Mouse (Mus musculus) left cerebral cortex, postnatal 25 days (tissue): ENCODE data around the gene Exoc2. TPM values are rescaled to one million over a fixed set of nuclear protein-coding genes. Genes with fewer than 3 reads are reported as not detected.
A peak's percentile ranks its signal among the peaks of the same experiment; 100 is the strongest.

Experiments used
- DNase-seq, 2 experiments: peaks; one replicate each; pipeline ENCODE4 v3.0.0; 2022; ENCODE audit warnings: low spot score in 2 of 2, mixed read lengths in 1 of 2
- intact Hi-C: fragments of 180-260 bp; cut with DNase I; formaldehyde crosslinking; loops from one replicate; pipeline ENCODE4 v1.15.1; 2025
- total RNA-seq, 2 experiments: library from RNA; stranded (reverse); gene quantifications; 2 replicates each; pipeline ENCODE4 v1.2.3; 2021

Exoc2 gene
- total RNA-seq, 2 experiments from 2014 or later = 39.5 to 40.6 TPM

- intact Hi-C loops = no loop called here
- no peak for DNase-seq
These were observed 183.9 kb downstream of the Exoc2 start for GRCm38 (mm10) chr13:30790016-30790415.

GRCm38 (mm10) chr13:30788421-30788820 is 185.5 kb downstream of the Exoc2 start:
- intact Hi-C loops = no loop called here
- DNase-seq = no peak

GRCm38 (mm10) chr13:30787960-30788359 is 185.9 kb downstream of the Exoc2 start:
- intact Hi-C loops = no loop called here
- DNase-seq = peak in 1 of 2 experiments; percentile 42

DNA sequence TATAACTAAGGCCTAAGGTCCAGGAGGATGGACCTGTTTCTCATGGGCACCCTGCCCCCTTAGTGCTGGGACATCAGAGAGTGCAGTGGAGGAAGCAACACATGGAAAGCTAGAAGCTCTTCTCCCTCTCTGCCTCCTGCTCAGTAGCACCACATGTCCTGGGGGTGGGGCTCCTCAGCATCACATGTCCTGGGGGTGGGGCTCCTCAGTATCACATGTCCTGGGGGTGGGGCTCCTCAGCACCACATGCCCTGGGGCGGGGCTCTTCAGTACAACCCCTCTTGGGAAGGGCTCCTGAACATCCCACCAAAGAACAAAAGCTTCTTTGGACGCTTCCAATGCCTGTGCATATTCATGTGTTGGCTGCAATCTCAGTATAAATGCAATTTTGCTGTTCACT is 186.3 kb downstream of the Exoc2 start:
- DNase-seq = no peak
- intact Hi-C loops = no loop called here

DNA sequence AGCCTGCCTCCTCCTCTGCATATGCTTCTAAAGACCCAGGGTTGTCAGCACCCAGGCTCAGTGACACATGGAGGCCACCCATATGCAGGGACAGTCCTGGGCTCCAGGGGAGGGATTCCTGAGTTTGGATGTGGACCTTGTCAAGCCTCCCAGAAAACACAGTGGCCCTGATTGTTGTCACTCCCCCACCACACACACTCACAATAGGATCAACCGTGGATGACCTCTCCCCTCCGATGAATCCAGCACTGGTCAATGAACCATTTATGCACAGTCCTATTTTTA is 186.9 kb downstream of the Exoc2 start:
- no peak for DNase-seq
- intact Hi-C loops = no loop called here

- intact Hi-C loops = loop anchor here (1.0 kb wide), 2 partner anchors 120 to 178 kb away; no protein-coding TSS in a partner anchor
These were observed 187.5 kb downstream of the Exoc2 start for GRCm38 (mm10) chr13:30786235-30787035.

GRCm38 (mm10) chr13:30785423-30786040 is 188.4 kb downstream of the Exoc2 start:
- intact Hi-C loops = loop anchor here (1.0 kb wide), 2 partner anchors 119 to 177 kb away; no protein-coding TSS in a partner anchor
- DNase-seq = no peak

More at GRCm38 (mm10) chr13:30786235-30787035, 187.5 kb downstream of the Exoc2 start:
- peak; percentile 65 to 95 for DNase-seq

DNA sequence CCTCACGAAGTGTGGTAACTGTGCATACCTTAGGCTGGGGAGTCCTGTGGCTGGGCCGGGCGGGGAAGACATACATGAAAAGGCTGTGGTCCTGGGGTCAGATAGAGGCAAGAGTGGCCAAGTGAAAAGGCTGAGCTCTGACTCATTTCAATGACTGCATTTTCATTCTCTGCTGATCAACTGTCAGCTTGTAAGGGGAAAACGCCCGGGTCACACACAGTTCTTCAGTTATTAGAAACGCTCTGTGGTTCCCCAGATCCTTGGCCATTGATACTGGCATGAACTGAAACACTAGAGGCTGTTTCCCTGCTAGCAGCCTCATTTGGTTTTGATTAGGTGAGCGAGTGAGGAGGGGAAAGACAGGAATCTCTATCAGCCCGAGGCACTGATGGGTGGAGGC is 191.5 kb downstream of the Exoc2 start:
- intact Hi-C loops = no loop called here
- no peak for DNase-seq

GRCm38 (mm10) chr13:30781905-30782304 is 192.0 kb downstream of the Exoc2 start:
- intact Hi-C loops = no loop called here
- DNase-seq = no peak

DNA sequence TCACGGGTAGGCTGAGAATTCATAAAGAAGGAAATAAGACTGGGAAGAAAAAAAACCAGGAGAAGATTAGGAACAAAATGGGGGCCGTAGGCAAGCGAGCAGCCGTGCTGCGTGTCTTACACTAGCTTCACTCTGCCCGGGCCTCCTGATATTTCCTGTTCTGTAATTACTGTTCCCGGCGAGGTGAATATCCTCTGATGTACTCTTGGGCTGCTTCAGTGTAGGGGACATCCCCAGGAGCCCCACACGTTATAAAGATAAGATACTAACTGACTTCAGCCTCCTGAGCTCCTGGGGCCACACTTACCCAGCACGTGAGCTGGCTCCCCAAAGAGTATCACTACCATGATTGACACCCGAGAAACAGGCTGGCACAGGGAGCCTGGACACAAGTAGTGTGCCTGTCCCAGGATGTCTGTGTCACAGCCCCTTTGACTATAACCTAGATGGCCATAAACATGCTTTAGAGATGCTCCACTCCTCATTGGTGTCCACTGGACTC is 196.2 kb downstream of the Exoc2 start:
- no peak for DNase-seq
- intact Hi-C loops = no loop called here

DNA sequence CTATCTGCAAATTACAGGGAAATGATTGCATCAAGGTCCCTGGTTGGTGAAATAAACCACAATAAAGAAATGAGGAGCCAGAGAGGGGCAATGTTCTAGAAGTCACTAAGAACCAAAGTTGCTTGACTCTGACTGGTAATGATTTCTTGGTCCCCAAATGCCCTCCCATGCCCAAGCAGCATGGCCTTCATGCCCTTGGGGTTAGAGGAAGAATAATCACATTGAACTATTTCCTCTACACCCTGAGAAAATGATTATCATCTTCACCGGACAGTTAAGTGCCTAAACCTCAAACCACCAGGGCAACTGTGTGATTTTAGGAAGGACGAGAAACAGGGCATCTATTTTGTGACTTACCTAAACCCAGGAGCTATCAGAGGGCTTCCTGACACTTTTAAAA is 197.9 kb downstream of the Exoc2 start:
- intact Hi-C loops = no loop called here
- no peak for DNase-seq

GRCm38 (mm10) chr13:30767477-30768127 is 206.3 kb downstream of the Exoc2 start:
- intact Hi-C loops = loop anchor here (10.0 kb wide), 1 partner anchor 887 kb away; no protein-coding TSS in a partner anchor
- no peak for DNase-seq

DNA sequence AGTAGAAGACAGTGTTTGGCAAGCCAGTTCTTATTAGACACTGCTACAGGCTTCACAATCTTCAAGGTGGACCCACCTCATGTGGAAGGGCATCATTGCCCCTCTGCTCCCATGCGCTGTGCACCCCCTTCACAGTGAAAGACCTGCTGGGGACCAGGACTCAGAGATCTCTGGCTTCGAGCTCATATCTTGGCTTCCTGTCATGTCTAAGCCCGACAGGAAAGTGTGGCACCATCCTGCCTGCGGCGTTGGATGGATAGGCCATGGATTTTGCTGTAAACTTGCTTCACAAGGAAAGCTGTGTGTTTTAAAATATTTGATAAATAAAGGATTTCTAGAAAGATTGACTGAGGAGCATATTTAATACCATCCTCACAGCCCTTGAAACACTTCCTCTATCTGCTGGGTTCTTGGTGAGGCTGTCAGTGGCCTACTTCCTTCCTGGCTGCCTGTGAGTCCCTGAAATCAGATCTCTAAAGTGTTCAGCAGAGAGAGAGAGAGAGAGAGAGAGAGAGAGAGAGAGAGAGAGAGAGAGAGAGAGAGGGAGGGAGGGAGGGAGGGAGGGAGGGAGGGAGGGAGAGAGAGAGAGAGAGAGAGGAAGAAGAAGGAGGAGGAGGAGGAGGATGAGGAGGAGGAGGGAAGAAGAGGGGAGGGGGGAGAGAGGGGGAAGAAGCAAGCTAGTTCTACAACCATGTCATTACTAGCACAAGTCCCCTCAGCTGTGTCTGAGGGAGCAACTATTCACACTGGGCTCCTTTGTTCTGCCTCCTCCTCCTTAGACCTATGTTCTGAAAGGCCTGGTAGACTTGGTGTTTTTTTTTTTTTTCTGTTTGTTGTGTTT is 207.0 kb downstream of the Exoc2 start:
- intact Hi-C loops = loop anchor here (10.0 kb wide), 1 partner anchor 888 kb away; no protein-coding TSS in a partner anchor

GRCm38 (mm10) chr13:30765906-30766305 is 208.0 kb downstream of the Exoc2 start:
- DNase-seq = no peak
- intact Hi-C loops = loop anchor here (10.0 kb wide), 1 partner anchor 889 kb away; no protein-coding TSS in a partner anchor

More for the DNA sequence above, 207.0 kb downstream of the Exoc2 start:
- no peak for DNase-seq

GRCm38 (mm10) chr13:30764014-30764740 is 209.7 kb downstream of the Exoc2 start:
- intact Hi-C loops = loop anchor here (10.0 kb wide), 1 partner anchor 891 kb away; no protein-coding TSS in a partner anchor
- DNase-seq = no peak
